Mouse (Mus musculus): ENCODE data around the gene Creb3l2. TPM values are rescaled to one million over a fixed set of nuclear protein-coding genes. Genes with fewer than 3 reads are reported as not detected.

Gene Creb3l2
- polyA plus RNA-seq, 1 experiment from 2014 or later: 10.4 TPM

GRCm38 (mm10) chr6:37409829-37410228 lies 32.1 kb downstream of the Creb3l2 start:
- ATAC-seq (ENCODE audit: low FRiP score) (no peak), DNase-seq (ENCODE audit: low spot score) (no peak)
- 86% methylated on average over 2 of the region's 2 CpGs for WGBS
- H3K9me3 ChIP-seq (ENCODE audit: control insufficient read depth, low read length): no peaks in the 10 kb centered on the region
- no peak overlapping the region for H3K9ac ChIP-seq (ENCODE audit: low read depth, low read length)
- H3K4me2 ChIP-seq (replicated peaks; ENCODE audit: low read depth, low read length): no peak overlapping the region
- no peaks in the 10 kb centered on the region for H3K4me1 ChIP-seq (replicated peaks; ENCODE audit: control insufficient read depth, insufficient read depth, low read length)
- no peaks in the 10 kb centered on the region for H3K27me3 ChIP-seq (ENCODE audit: control insufficient read depth, insufficient read depth, low read length)
- H3K36me3 ChIP-seq (ENCODE audit: control insufficient read depth, insufficient read depth, low read length): no peaks in the 10 kb centered on the region
- H3K4me3 ChIP-seq (ENCODE audit: low read depth, low read length): no peak overlapping the region
- H3K27ac ChIP-seq (ENCODE audit: low read depth, low read length): no peak overlapping the region

GRCm38 (mm10) chr6:37407876-37408275 lies 34.1 kb downstream of the Creb3l2 start:
- H3K4me2 ChIP-seq (replicated peaks; ENCODE audit: low read depth, low read length): no peak overlapping the region
- no peaks in the 10 kb centered on the region for H3K9me3 ChIP-seq (ENCODE audit: control insufficient read depth, low read length)
- no peak overlapping the region for H3K4me3 ChIP-seq (ENCODE audit: low read depth, low read length)
- H3K36me3 ChIP-seq (ENCODE audit: control insufficient read depth, insufficient read depth, low read length): no peaks in the 10 kb centered on the region
- no peaks in the 10 kb centered on the region for H3K27me3 ChIP-seq (ENCODE audit: control insufficient read depth, insufficient read depth, low read length)
- no peak for DNase-seq (ENCODE audit: low spot score)
- no peak overlapping the region for H3K27ac ChIP-seq (ENCODE audit: low read depth, low read length)
- ATAC-seq (ENCODE audit: low FRiP score): no peak
- no peak overlapping the region for H3K9ac ChIP-seq (ENCODE audit: low read depth, low read length)
- 93% methylated on average over 3 of the region's 3 CpGs for WGBS
- H3K4me1 ChIP-seq (replicated peaks; ENCODE audit: control insufficient read depth, insufficient read depth, low read length): no peaks in the 10 kb centered on the region

GRCm38 (mm10) chr6:37406903-37407302 lies 35.0 kb downstream of the Creb3l2 start:
- Histone ChIP-seq H3K9ac (ENCODE audit: low read depth, low read length) (no peak overlapping the region), H3K4me3 (ENCODE audit: low read depth, low read length) (no peak overlapping the region), H3K9me3 (ENCODE audit: control insufficient read depth, low read length) (no peaks in the 10 kb centered on the region), H3K27me3 (ENCODE audit: control insufficient read depth, insufficient read depth, low read length) (no peaks in the 10 kb centered on the region), H3K36me3 (ENCODE audit: control insufficient read depth, insufficient read depth, low read length) (no peaks in the 10 kb centered on the region), H3K4me1 (replicated peaks; ENCODE audit: control insufficient read depth, insufficient read depth, low read length) (no peaks in the 10 kb centered on the region), H3K27ac (ENCODE audit: low read depth, low read length) (no peak overlapping the region), H3K4me2 (replicated peaks; ENCODE audit: low read depth, low read length) (no peak overlapping the region)
- WGBS: 92% methylated on average over 6 of the region's 6 CpGs
- ATAC-seq (ENCODE audit: low FRiP score) (no peak), DNase-seq (ENCODE audit: low spot score) (no peak)

GRCm38 (mm10) chr6:37406018-37406417 lies 35.9 kb downstream of the Creb3l2 start:
- Histone ChIP-seq H3K4me1 (replicated peaks; ENCODE audit: control insufficient read depth, insufficient read depth, low read length) (no peaks in the 10 kb centered on the region), H3K4me3 (ENCODE audit: low read depth, low read length) (no peak overlapping the region), H3K27ac (ENCODE audit: low read depth, low read length) (no peak overlapping the region), H3K9me3 (ENCODE audit: control insufficient read depth, low read length) (no peaks in the 10 kb centered on the region), H3K36me3 (ENCODE audit: control insufficient read depth, insufficient read depth, low read length) (no peaks in the 10 kb centered on the region), H3K4me2 (replicated peaks; ENCODE audit: low read depth, low read length) (no peak overlapping the region), H3K27me3 (ENCODE audit: control insufficient read depth, insufficient read depth, low read length) (no peaks in the 10 kb centered on the region), H3K9ac (ENCODE audit: low read depth, low read length) (no peak overlapping the region)
- DNase-seq (ENCODE audit: low spot score): no peak
- ATAC-seq (ENCODE audit: low FRiP score): no peak
- 69% methylated on average over 10 of the region's 10 CpGs for WGBS

GRCm38 (mm10) chr6:37404325-37404724 lies 37.6 kb downstream of the Creb3l2 start:
- Histone ChIP-seq H3K27me3 (ENCODE audit: control insufficient read depth, insufficient read depth, low read length) (no peaks in the 10 kb centered on the region), H3K4me3 (ENCODE audit: low read depth, low read length) (no peak overlapping the region), H3K36me3 (ENCODE audit: control insufficient read depth, insufficient read depth, low read length) (no peaks in the 10 kb centered on the region), H3K4me1 (replicated peaks; ENCODE audit: control insufficient read depth, insufficient read depth, low read length) (no peaks in the 10 kb centered on the region; the same call in 1 of the 2 replicates), H3K27ac (ENCODE audit: low read depth, low read length) (no peak overlapping the region), H3K4me2 (replicated peaks; ENCODE audit: low read depth, low read length) (no peak overlapping the region), H3K9me3 (ENCODE audit: control insufficient read depth, low read length) (no peaks in the 10 kb centered on the region), H3K9ac (ENCODE audit: low read depth, low read length) (no peak overlapping the region)
- no peak for ATAC-seq (ENCODE audit: low FRiP score)
- WGBS: 48% methylated on average over 3 of the region's 3 CpGs
- no peak for DNase-seq (ENCODE audit: low spot score)

- H3K27ac ChIP-seq (ENCODE audit: low read depth, low read length): no peak overlapping the region
- no peak overlapping the region for H3K4me3 ChIP-seq (ENCODE audit: low read depth, low read length)
- no peaks in the 10 kb centered on the region for H3K27me3 ChIP-seq (ENCODE audit: control insufficient read depth, insufficient read depth, low read length)
- ATAC-seq (ENCODE audit: low FRiP score) (no peak), DNase-seq (ENCODE audit: low spot score) (no peak)
- WGBS: 52% methylated on average over 7 of the region's 7 CpGs
- no peaks in the 10 kb centered on the region for H3K36me3 ChIP-seq (ENCODE audit: control insufficient read depth, insufficient read depth, low read length)
- no peak overlapping the region for H3K9ac ChIP-seq (ENCODE audit: low read depth, low read length)
- no peak overlapping the region for H3K4me2 ChIP-seq (replicated peaks; ENCODE audit: low read depth, low read length)
- H3K4me1 ChIP-seq (replicated peaks; ENCODE audit: control insufficient read depth, insufficient read depth, low read length): no peaks in the 10 kb centered on the region; the same call in 1 of the 2 replicates
- no peaks in the 10 kb centered on the region for H3K9me3 ChIP-seq (ENCODE audit: control insufficient read depth, low read length)
These were observed 40.0 kb downstream of the Creb3l2 start for GRCm38 (mm10) chr6:37401928-37402327.

- DNase-seq (ENCODE audit: low spot score): no peak
- no peak for ATAC-seq (ENCODE audit: low FRiP score)
- Histone ChIP-seq H3K27ac (ENCODE audit: low read depth, low read length) (no peak overlapping the region), H3K36me3 (ENCODE audit: control insufficient read depth, insufficient read depth, low read length) (no peaks in the 10 kb centered on the region), H3K4me1 (replicated peaks; ENCODE audit: control insufficient read depth, insufficient read depth, low read length) (no peaks in the 10 kb centered on the region; the same call in 1 of the 2 replicates), H3K27me3 (ENCODE audit: control insufficient read depth, insufficient read depth, low read length) (no peaks in the 10 kb centered on the region), H3K4me3 (ENCODE audit: low read depth, low read length) (no peak overlapping the region), H3K9ac (ENCODE audit: low read depth, low read length) (no peak overlapping the region), H3K4me2 (replicated peaks; ENCODE audit: low read depth, low read length) (no peak overlapping the region), H3K9me3 (ENCODE audit: control insufficient read depth, low read length) (no peaks in the 10 kb centered on the region)
- 77% methylated on average over 11 of the region's 11 CpGs for WGBS
These were observed 41.0 kb downstream of the Creb3l2 start for GRCm38 (mm10) chr6:37400866-37401525.

- WGBS: 92% methylated on average over 4 of the region's 4 CpGs
- H3K9ac ChIP-seq (ENCODE audit: low read depth, low read length): no peak overlapping the region
- no peaks in the 10 kb centered on the region for H3K9me3 ChIP-seq (ENCODE audit: control insufficient read depth, low read length)
- H3K27ac ChIP-seq (ENCODE audit: low read depth, low read length): no peak overlapping the region
- H3K27me3 ChIP-seq (ENCODE audit: control insufficient read depth, insufficient read depth, low read length): no peaks in the 10 kb centered on the region
- no peak overlapping the region for H3K4me2 ChIP-seq (replicated peaks; ENCODE audit: low read depth, low read length)
- no peak for ATAC-seq (ENCODE audit: low FRiP score)
- H3K4me3 ChIP-seq (ENCODE audit: low read depth, low read length): no peak overlapping the region
- no peak for DNase-seq (ENCODE audit: low spot score)
- no peaks in the 10 kb centered on the region for H3K36me3 ChIP-seq (ENCODE audit: control insufficient read depth, insufficient read depth, low read length)
- no peaks in the 10 kb centered on the region; the same call in 1 of the 2 replicates for H3K4me1 ChIP-seq (replicated peaks; ENCODE audit: control insufficient read depth, insufficient read depth, low read length)
These were observed 41.8 kb downstream of the Creb3l2 start for GRCm38 (mm10) chr6:37400167-37400566.

- Histone ChIP-seq H3K36me3 (ENCODE audit: control insufficient read depth, insufficient read depth, low read length) (no peaks in the 10 kb centered on the region), H3K4me2 (replicated peaks; ENCODE audit: low read depth, low read length) (no peak overlapping the region), H3K4me3 (ENCODE audit: low read depth, low read length) (no peak overlapping the region), H3K9me3 (ENCODE audit: control insufficient read depth, low read length) (no peaks in the 10 kb centered on the region), H3K4me1 (replicated peaks; ENCODE audit: control insufficient read depth, insufficient read depth, low read length) (no peaks in the 10 kb centered on the region; the same call in 1 of the 2 replicates), H3K27me3 (ENCODE audit: control insufficient read depth, insufficient read depth, low read length) (no peaks in the 10 kb centered on the region), H3K9ac (ENCODE audit: low read depth, low read length) (no peak overlapping the region), H3K27ac (ENCODE audit: low read depth, low read length) (no peak overlapping the region)
- 72% methylated on average over 10 of the region's 10 CpGs for WGBS
- no peak for ATAC-seq (ENCODE audit: low FRiP score)
- DNase-seq (ENCODE audit: low spot score): no peak
These were observed 43.0 kb downstream of the Creb3l2 start for GRCm38 (mm10) chr6:37398943-37399342.
